Mouse (Mus musculus) urinary bladder, postnatal 10 days (tissue): ENCODE measurements around the gene Dhfr.
"Not testable (repeated sequence)": the region's sequence is repeated elsewhere in the genome, so short reads cannot be mapped to it uniquely, and the experiment has no call there.

ENCODE experiments used
- DNase-seq: peaks from one replicate; pipeline ENCODE4 v3.0.0; 2022; ENCODE audit warnings: low spot score

Gene Dhfr

DNA sequence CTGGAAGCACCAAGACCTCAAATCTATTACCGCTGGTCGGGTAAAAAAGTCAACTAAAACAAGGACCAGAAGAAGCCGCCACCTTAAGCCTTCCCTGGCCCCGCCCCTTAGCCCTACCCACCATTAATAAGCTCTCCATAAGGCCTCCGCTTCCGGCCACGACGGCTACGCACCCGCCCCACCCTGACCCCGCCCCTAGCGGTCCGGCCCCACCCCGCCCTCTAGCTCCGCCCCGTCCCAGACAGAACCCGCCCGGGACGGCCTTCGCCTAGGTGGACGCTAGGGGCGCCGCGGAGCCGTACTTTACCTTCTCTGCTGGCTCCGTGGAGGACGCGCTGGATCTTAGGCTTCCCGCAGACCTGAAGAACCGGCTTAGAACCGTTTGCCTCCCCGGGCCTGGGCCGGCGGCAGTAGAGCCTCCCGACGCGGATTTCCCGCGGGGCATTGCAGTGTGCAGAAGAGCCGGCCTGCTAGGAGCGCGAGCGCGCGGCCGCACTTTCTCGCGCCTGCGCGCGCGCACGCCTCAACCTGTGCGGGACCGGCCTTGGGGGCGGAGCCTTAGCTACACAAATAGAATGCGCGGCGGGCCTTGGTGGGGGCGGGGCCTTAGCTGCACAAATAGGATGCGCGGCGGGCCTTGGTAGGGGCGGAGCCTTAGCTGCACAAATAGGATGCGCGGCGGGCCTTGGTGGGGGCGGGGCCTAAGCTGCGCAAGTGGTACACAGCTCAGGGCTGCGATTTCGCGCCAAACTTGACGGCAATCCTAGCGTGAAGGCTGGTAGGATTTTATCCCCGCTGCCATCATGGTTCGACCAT lies at the start of gene Dhfr, which contains the start of gene Msh3:
TSS of gene Dhfr (plus strand) at position 271 of the 816 bp plus-strand sequence.
TSS of gene Msh3 (minus strand) at position 548 of the 816 bp plus-strand sequence.
- peak; percentile 86 for DNase-seq

DNA sequence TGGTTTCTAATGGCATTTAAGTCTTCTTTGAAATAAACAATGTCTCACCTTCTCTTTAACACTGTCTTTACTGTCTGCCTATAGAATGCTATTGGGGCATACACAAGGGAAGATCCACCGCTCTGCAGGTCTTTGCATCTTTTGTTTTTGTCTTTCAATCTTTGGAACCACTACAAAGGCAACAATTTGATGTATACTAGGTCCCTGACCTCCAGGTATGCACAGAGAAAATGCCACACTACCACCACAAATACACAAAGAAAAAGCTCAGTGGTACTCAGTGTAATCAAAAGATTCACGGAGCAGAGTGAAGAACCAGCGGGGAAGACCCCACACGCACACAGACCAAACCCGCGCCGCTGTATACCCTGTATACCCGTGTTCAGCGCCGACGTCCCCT lies 48.8 kb upstream of the Dhfr start, which contains the start of gene Gm20379:
TSS of gene Gm20379 (plus strand) at position 301 of the 400 bp plus-strand sequence.
- no peak for DNase-seq

DNA sequence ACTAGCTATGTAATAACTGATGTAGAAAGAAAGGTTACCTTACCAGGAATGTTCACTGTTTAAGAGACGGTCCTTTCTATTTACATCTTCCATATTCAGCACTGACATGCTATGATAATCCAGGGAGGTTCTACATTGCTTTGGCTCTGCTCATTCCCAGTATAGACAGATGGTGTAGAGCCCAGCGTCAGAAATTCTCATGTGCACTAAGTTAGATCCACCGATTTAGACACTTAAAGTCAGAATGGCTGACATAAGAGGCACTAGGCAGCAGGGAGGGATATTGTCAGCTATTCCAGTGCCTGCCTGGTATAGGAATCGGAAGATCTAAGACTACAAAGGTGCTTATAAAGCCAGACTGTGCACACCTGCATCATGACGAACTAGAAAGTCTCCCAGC lies 39.9 kb upstream of the Dhfr start:
- DNase-seq: no peak

DNA sequence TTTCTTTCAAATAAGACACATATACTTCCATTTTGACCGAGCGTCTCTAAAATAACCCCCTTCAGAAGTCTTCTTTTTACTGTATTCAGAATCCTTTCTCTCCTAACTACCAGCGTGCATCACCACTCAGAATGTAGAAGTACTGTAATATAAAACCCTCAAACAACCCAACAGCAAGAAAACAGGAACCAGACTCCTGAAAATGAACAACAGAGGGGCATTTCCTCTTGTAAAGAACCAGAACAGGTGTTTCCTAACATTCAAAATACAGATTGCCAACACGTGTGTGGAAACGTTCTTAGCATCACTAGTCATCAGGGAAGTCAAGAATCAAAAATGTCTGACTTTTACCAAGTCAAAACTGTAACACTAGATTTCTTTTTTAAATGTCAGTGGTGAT lies 33.8 kb upstream of the Dhfr start:
- DNase-seq: no peak

DNA sequence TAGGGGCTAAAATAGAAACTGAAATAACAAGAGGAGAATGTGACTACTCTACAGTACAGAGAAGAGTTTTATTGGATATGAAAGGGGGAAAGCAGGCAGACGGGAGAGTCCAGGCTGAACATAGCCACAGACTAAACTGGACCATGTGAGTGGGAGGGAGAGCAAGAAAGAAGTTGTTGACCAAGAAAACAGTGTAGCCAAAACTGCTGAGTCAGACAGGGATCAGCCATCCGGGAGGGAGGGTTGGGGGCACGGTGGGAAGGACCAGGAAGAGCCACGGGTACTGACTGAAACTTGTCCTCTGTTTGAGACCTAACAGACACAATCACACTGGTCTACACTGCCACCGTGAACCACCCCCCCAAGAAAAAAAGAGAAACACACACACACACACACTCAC lies 28.5 kb upstream of the Dhfr start:
- DNase-seq: no peak

DNA sequence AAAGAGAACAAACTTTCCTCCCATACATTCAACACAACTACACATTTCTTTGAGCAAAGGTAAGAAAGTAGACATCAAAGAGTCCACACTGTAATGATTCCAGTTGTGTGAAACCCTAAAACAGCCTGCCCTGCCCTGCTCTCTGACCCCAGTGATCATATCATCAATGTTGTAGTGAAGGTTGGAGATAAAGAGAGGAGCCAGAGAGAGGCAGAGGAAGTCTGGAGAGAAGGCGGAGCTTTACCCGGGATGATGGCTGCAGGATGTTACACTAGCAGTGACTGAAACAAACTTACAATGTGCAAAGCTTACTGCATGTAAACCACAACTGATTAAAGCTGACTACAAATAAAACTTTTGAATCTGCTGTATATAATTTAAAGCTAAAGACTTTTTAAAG lies 26.5 kb upstream of the Dhfr start:
- no peak for DNase-seq

DNA sequence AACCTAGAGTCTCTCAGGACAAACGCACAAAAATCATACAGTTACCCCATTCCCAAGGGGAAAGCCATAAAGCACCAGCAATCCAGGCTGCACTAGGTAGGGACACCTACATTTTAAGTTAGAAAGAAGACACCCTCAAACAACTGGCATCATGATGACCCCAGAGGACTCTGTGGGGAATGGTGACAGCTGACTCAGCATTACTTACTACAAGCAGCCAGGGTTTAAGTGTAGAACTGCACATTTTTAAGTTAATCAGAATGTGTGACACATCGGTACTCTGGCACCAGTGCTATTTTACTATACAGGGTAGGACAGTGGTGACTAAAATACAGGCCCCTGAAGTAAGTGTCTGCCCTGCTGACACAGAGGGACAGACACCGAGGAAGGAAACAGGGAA lies 23.9 kb upstream of the Dhfr start:
- DNase-seq: no peak

DNA sequence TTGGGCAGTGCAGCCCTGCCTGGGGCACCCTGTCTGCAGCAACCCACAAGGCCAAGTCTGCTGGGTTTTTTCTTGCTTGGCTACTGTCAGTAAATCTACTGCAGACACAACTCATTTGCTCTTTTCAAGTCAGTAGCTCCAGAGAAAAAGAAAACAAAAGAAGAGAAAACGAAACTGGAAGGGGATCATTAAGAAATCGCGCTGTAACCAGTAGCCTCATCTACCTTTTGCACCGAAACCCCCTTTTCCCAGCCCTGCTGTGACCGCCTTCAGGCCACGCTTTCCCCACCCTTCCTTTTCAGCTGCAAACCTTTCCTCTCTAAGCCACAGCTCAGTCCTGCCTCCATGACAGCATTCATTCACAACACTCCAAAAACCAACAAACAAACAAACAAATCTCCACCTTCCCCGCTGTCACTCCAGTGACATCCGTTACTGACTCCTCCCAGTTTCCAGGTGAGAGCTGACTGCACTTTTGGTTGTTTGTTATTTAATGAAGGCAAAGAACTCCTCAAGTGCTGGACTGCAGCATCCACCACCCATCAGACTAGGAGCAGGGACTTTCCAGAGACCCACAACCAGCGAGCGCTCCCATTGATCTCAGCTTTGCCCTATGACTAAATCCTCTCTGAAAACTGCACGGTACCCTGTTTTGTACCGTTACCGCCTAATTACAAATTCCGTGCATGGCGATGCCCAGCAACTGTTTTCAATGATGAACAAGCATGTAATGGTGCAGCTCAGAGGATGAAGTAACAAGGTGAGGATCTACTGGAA lies 22.2 kb upstream of the Dhfr start:
- DNase-seq: no peak

DNA sequence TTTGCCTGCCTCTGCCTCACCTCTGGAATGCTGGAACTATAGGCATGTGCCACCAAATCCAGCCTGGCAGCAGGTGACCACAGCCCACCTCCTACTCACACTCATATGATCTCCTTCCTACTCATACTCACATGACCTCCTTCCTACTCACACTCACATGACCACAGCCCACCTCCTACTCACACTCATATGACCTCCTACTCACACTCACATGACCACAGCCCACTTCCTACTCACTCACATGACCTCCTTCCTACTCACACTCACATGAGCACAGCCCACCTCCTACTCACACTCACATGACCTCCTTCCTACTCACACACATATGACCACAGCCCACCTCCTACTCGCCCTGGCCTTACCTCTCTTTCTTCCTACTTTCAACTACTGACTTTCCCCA lies 17.7 kb upstream of the Dhfr start:
- no peak for DNase-seq

DNA sequence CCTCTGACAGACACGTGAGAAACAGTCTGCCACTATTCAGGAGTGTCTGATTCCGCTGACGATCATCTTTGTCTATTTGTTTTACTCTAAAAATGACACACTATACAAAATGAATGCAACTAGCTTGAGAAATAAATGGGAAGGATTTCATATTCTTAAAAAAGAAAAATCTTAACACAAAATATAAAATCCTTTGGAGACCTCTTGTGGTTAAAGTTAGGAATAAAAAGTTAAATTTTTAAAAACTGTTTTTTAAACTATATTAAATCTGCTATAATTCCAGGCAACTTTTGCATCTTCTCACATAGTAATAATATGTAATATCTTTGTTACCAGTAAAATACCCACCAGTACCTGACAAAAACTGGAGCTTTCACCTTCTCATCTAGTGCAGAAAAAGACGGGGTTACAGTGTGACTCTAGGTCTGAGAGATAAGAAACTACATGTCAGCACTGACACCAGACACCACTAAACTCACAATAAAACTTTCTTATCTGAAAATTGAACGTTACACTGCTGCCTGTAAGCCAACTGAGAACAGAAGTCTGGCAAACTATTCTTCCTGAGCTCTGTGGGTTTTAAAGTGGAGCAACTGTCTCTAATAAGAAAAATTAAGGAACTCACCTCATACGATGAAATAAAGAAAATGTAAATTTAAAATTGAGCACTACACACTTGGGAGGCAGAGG lies 16.6 kb upstream of the Dhfr start:
- DNase-seq: no peak

DNA sequence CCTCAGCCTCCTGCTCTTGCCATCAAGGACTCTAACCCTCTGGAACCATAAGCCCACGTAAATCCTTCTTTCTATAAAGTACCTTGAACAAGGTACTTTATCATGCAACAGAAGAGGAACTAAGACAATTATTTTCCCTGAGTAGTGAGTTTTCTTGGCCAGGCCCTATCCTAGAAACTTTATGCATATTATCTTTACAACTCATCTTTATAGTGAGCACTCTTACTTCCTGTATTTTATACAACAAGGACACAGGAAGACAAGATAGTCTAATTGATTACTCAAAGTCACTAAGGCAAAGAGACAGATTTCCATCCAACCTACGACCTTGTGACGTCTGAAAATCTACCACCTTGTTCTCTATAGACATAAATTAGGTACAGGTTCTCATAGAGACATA lies 14.7 kb upstream of the Dhfr start:
- no peak for DNase-seq

DNA sequence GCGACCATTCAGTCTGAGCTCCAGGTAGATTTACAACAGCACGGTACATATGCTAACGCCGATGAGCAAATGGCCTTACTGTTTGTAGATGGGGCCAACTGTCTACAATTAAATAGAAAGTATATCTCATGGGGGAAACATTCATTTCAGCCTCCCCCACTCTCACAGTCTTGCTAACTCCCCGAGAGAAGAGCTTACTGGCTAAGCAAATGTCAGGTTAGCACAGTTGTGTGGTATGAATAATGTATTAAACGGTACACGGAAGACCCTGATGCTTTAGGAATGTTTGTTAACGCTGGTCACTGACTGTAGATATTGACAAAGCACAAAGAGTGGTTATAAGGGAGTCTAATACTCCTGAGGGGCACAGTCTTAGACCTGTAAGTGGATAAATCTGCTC lies 10.5 kb upstream of the Dhfr start:
- DNase-seq: no peak

DNA sequence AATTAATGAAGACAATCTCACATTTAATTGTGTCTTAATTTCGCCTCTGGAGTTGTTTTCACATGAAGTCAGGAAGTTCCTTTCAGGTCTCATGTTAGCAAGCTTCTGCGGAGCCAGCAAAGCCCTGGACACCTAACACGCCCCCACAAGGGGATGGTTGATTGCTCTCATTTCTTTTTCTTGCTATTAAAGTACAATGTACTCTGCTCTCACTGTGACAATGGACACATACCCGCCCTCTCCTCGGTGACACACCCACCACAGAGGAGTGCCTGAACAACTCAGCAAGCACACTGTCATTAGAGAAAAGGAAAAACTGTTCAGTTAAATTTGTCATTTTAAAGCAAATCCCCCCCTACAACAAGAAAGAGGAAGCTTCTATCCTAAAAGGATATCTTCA lies 8.2 kb upstream of the Dhfr start:
- no peak for DNase-seq

DNA sequence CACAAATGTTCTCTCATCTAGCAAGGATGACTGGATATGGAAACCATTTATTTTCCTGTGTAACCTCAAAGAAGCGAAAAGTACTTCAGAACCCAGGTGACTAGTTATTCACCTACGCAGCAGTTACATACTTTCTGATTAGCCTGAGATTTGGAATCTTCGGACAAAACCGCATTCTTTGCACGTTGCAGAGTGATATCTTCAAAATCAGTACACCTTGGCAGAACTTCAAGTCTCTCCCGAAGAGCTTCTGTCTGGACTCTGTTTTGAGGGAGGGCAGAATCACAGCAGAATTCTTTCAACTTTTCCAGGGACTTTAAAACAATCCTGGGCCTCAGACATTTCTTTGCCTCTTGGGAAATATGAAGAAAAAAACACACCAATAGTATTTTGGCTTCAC lies 3.4 kb upstream of the Dhfr start:
- DNase-seq: no peak

DNA sequence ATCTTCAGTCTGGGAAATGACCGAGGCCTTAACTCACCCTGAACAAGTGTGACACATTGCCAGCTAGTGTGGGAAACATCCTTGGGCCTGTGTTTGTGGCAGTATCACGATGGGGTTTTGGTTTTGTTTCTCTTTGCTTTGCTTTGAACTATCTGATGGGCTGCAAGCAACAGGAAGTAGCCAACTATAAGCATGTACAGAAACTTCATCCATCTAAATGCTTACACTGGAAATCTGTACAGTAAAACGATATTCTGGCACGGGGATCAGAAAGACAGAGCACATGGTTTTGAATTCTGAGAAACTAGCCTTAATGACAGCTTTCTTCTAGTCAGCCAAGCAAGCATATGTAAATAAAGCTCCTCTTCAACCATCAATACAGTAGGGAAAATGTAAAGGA lies 570 bp upstream of the Dhfr start:
- no peak for DNase-seq

DNA sequence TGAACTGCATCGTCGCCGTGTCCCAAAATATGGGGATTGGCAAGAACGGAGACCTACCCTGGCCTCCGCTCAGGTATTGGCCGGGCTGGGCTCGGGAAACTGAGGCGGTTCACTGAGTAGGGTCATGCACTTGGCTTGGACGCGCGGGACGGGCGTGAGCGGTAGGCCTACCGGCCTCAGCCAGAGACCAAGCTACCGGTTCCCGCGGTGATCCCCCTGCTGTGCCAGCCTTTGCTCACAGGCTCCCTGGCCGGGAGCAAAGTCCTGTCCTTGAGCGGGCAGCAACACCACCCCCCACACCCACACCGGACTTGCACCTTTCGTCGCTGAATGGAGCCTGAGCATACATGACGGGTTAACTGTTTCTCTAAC lies 732 bp downstream of the Dhfr start:
- DNase-seq: no peak

DNA sequence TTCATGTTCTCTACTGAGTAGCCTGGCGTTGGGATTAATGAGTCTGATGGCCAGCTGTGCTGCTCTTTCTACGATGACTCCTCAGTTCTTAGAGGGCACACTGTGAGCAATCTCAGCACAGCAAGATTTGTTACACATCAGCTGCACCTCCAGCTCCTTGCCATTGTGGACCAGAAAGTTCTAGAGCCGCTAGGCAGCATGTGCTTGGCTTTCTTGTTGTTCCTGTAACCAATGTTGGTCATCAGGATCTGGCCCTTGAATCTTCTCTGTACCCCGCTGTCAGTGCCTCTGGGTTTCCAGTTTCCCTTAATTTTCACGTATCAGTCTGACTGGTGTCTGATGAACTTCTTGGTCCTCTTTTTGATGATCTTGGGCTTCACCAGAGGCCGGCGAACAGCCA lies 1.9 kb downstream of the Dhfr start:
- no peak for DNase-seq

DNA sequence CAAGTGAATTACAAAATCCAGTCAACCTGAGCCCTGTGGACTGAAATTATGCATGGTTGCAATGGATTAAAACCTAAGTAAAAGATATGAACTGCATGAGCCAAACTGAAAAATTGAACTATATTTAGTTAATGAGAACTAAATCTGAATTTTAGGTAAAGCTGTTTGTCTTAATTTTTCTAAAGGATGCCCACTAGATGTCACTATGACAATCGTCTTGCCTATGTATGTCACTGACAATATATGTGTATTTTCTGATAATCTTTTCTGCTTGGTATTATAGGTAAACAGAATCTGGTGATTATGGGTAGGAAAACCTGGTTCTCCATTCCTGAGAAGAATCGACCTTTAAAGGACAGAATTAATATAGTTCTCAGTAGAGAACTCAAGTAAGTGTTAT lies 3.1 kb downstream of the Dhfr start:
- DNase-seq: no peak

DNA sequence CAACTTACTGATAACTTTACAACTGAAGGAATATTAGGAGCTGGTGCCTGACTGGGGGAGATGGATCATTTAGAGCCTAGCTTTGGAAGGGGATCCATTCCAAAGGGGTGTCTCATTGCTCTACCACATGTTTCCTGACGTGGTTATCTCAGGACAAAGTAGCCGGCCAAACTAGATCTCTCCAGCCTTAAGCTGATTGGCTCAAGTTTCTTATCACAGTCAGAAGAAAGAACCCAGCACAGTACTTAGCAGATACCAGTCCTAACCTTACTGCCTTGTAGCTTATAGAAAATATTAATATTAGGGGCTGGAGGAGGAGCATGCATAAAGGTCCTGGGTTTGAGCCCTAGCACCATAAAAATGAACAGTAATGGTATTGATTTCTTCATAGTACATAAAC lies 7.1 kb downstream of the Dhfr start:
- no peak for DNase-seq

DNA sequence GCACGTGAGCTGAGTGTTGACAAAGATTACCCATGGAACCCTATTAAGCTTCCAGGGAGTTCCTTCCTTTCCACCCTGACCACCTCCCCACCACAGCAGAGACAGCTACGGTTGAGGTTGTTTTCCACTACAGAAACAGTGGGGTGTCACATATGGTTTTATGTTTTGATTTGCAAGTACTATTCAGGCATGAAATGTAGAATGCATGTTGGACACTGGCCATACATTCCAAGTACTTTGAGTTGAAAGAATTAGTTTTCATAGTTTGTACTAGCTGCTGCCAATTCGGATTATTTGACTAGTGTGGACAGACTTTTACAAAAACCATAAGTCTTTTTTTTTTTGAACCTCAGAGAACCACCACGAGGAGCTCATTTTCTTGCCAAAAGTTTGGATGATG lies 10.8 kb downstream of the Dhfr start:
- DNase-seq: no peak

DNA sequence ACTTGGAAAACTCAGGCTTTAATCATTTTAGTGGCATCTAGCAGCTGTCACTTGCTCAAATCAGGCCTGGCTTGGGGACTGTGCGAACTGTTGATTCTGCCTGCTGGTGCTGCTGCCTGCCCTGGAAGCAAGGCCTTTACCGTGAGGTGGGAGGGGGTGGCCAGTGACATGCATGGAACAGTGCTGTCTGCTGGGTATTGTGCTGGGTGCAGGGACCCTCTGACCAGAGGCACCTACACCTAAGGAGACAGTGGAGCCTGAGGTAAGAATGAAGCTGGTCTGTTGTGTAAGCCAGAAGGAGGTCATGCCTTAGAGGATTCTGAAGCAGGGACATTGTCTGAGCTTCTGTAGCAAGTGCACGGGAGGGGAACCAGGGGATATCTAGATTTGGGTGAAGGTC lies 16.3 kb downstream of the Dhfr start:
- DNase-seq: no peak

DNA sequence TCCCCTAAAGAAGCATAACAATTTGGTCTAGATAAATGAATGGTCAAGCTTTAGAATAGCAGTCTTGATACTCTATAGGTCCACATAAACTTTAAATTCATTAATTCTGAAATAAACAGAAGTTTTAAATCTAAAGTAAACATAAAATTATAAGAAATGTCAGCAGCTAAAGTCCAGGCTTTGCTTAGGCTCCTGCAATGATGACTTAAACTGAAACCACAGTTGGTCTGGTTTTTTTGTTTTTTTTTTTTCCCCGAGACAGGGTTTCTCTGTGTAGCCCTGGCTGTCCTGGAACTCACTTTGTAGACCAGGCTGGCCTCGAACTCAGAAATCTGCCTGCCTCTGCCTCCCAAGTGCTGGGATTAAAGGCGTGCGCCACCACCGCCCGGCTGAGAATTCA lies 16.9 kb downstream of the Dhfr start:
- DNase-seq: not testable (repeated sequence)

DNA sequence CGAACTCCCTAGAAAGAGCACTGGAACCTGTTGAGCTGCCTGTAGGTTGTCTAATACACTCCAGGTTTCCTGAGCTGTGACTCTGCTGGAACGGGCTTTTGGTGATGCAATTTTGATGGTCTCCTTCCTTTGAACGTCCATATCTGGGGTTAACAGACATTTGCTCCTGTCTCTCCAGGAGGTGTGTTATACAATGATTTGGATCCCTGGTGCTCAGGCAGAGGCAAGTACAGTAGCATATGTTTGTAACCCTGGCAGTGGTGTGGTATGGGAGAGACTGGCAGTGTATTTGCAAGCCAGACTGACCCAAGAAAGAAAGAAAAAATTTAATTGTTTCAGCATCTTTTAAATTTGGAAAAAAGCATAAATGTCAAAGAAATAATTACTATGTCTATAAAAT lies 32.8 kb downstream of the Dhfr start:
- no peak for DNase-seq
